Mouse (Mus musculus): ENCODE measurements around the gene 2210010C04Rik. TPM values are rescaled to one million over a fixed set of nuclear protein-coding genes. Genes with fewer than 3 reads are reported as not detected.

Gene 2210010C04Rik
- total RNA-seq (2023), result not detected

GRCm38 (mm10) chr6:41035409-41035808 is at the start of gene 2210010C04Rik:
TSS of gene 2210010C04Rik (minus strand) at chr6:41035509.

GRCm38 (mm10) chr6:40999379-40999778 is 35.9 kb downstream of the 2210010C04Rik start, which contains the start of gene Gm2663:
TSS of gene Gm2663 (minus strand) at chr6:40999479.

Other genes with a start within 250 kb of the 2210010C04Rik start
- gene Moxd2, start 148.0 kb downstream of the 2210010C04Rik start, total RNA-seq (2023), result not detected
- gene Prss58, start 135.1 kb downstream of the 2210010C04Rik start, total RNA-seq (2023), result not detected
- gene 1700074P13Rik, start 95.0 kb downstream of the 2210010C04Rik start, total RNA-seq (2023), result not detected
- gene Gm4744, start 83.6 kb downstream of the 2210010C04Rik start, total RNA-seq (2023), result not detected
- not detected for gene 1810009J06Rik, start 70.8 kb downstream of the 2210010C04Rik start, total RNA-seq (2023)
- not detected for gene Gm2663, start 36.0 kb downstream of the 2210010C04Rik start, total RNA-seq (2023)

Data from B cell, adult 67 days (primary cell).